Mouse (Mus musculus): ENCODE data around the gene Rac1.

DNA sequence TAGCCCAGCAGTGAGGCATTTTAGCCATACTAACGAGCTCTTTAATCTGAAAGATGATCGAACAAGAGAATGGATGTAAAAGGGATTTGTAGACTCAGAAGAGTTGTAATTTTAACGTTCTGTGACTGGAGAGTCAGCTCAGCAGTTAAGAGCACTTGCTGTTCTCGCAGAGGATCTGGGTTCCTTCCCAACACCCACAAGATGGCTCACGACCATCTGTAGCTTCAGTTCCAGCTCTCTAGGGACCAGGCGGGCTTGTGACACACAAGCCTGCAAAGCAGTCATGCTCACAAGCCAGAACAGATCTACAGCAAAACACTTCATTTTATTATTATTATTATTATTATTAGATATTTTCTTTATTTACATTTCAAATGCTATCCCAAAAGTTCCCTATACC, 25.1 kb upstream of the Rac1 start:
- TF ChIP-seq CTCF (IDR thresholded peaks at IDR 0.05; ENCODE audit: extremely low read depth, insufficient read length, insufficient replicate concordance, low read depth, low read length) (no peak), POLR2A (IDR thresholded peaks at IDR 0.05; ENCODE audit: low read depth, low read length) (no peak)

Measured in small intestine, adult 2 months (tissue).